ENCODE assay signal across 8 mouse cellular contexts in the genomic region with DNA sequence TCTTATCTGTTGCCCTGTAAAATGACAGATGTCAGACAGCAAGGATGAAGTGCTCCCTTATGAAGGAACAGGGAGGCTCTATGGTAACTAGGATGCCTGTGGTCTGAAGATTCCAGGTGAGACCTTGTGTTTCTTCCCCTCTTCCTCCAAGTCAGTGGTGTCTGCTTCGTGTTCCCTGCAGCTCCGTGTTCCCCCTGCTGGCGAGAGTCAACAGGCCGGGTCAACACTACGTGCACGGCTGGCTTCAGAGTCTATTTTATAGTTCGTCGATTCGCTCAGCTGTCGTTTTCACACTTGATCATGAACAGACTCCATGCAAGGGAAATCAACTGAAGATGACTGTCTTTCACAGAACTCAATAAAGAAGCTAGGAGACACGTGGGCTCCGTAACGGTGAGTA.
DNase-seq lines count a peak whose midpoint lies in the region; ATAC-seq lines count a peak whose summit lies in the region.
"Had no signal": no experiment of that assay in that cellular context is flagged by ENCODE, and none has a peak within 500 bp of the region (broad histone marks: within the 10 kb centered on the region; RNA-seq: fewer than 3 reads in every experiment).

No protein-coding gene starts in this region.

- no peaks in the 10 kb centered on the region for H3K36me3 ChIP-seq in kidney, embryonic 15.5 days
- no peaks in the 10 kb centered on the region for H3K36me3 ChIP-seq in kidney, embryonic 14.5 days (ENCODE audit: control insufficient read depth, insufficient read depth, low read length)
- no peaks in the 10 kb centered on the region for H3K36me3 ChIP-seq in splenic B cell, adult 2 months (ENCODE audit: control insufficient read depth, insufficient read depth, low read length, poor library complexity, severe bottlenecking)
- H3K36me3 ChIP-seq: midbrain, embryonic 15.5 days had no signal

- ATAC-seq in kidney, embryonic 15.5 days (replicated peaks; ENCODE audit: low FRiP score): no peak
- ATAC-seq in kidney, embryonic 14.5 days (ENCODE audit: low FRiP score, low TSS enrichment): 0 out of 2 replicates have a peak, but pooled peaks have one; percentile 32
- ATAC-seq: midbrain, embryonic 15.5 days had no signal

- DNase-seq in kidney, adult 18-20 months: peak; percentile 42
- peak; percentile 7 for DNase-seq in thymus, postnatal 14 days
- no peak for DNase-seq in thymus, adult 18-20 months
- DNase-seq in splenic B cell, adult 2 months (ENCODE audit: low read depth, low spot score): peak; percentile 26
- DNase-seq in cerebellum, adult 8-10 months: no peak

- H3K4me3 ChIP-seq in kidney, embryonic 15.5 days (replicated peaks): no peak overlapping the region
- no peak overlapping the region for H3K4me3 ChIP-seq in kidney, embryonic 14.5 days (ENCODE audit: low read length)
- H3K4me3 ChIP-seq: midbrain, embryonic 15.5 days had no signal

- peaks cover 27% of the 10 kb centered on the region for H3K4me1 ChIP-seq in kidney, embryonic 15.5 days
- H3K4me1 ChIP-seq in kidney, embryonic 14.5 days (ENCODE audit: control insufficient read depth, insufficient read depth, low read length): 0 out of 2 replicates have a peak, but pooled peaks cover 4% of the 10 kb centered on the region
- H3K4me1 ChIP-seq: midbrain, embryonic 15.5 days had no signal

- WGBS in kidney, embryonic 15.5 days: 44% methylated on average over 13 of the region's 13 CpGs
- WGBS in kidney, embryonic 14.5 days: 39% methylated on average over 13 of the region's 13 CpGs

- no peaks in the 10 kb centered on the region for H3K9me3 ChIP-seq in kidney, embryonic 15.5 days (replicated peaks)
- H3K9me3 ChIP-seq in kidney, embryonic 14.5 days (ENCODE audit: control insufficient read depth, low read length): no peaks in the 10 kb centered on the region
- H3K9me3 ChIP-seq: midbrain, embryonic 15.5 days had no signal

- H3K4me2 ChIP-seq in kidney, embryonic 15.5 days: no peak overlapping the region
- no peak overlapping the region for H3K4me2 ChIP-seq in kidney, embryonic 14.5 days (replicated peaks; ENCODE audit: low read depth, low read length)
- H3K4me2 ChIP-seq: midbrain, embryonic 15.5 days had no signal

- H3K27me3 ChIP-seq in kidney, embryonic 15.5 days: no peaks in the 10 kb centered on the region
- H3K27me3 ChIP-seq in kidney, embryonic 14.5 days (ENCODE audit: control insufficient read depth, insufficient read depth, low read length): no peaks in the 10 kb centered on the region
- no peaks in the 10 kb centered on the region for H3K27me3 ChIP-seq in splenic B cell, adult 2 months (ENCODE audit: control insufficient read depth, insufficient read depth, low read length, poor library complexity, severe bottlenecking)
- H3K27me3 ChIP-seq: midbrain, embryonic 15.5 days had no signal

- no peak overlapping the region for H3K27ac ChIP-seq in kidney, embryonic 15.5 days
- H3K27ac ChIP-seq in kidney, embryonic 14.5 days (ENCODE audit: low read depth, low read length): no peak overlapping the region
- H3K27ac ChIP-seq: midbrain, embryonic 15.5 days had no signal

- H3K9ac ChIP-seq in kidney, embryonic 15.5 days: no peak overlapping the region
- H3K9ac ChIP-seq in kidney, embryonic 14.5 days (ENCODE audit: low read depth, low read length): no peak overlapping the region
- H3K9ac ChIP-seq: midbrain, embryonic 15.5 days had no signal

Comparison
In these comparisons a context has a peak if more than half of its experiments do, and no peak if none do; other contexts are left out.
1. DNase-seq: peak in kidney, adult 18-20 months (single experiment), thymus, postnatal 14 days (single experiment) and splenic B cell, adult 2 months (single experiment); none in thymus, adult 18-20 months (0 of 2) and cerebellum, adult 8-10 months (single experiment).